Mouse (Mus musculus) stomach, embryonic 15.5 days (tissue): Measurements from ENCODE around the gene Gabpb1. TPM values are rescaled to one million over a fixed set of nuclear protein-coding genes. Genes with fewer than 3 reads are reported as not detected.

Experiments
- ATAC-seq: fragments of 200-750 bp; cut with Nextera tagmentation; 2 replicates; pipeline ENCODE4 v1.8.0; 2017; ENCODE audit warnings: low read depth, moderate number of reproducible peaks, moderate TSS enrichment; ENCODE audit not compliant: insufficient read depth, low FRiP score
- H3K27ac ChIP-seq: fragments of 300-500 bp; sonication (generic); 2 replicates; pipeline ENCODE4 v1.5.1; 2015; ENCODE audit warnings: mild to moderate bottlenecking, inconsistent platforms
- H3K27me3 ChIP-seq: fragments of 300-500 bp; sonication (generic); replicated peaks from 2 replicates; pipeline ENCODE4 v1.6.1; 2015; ENCODE audit warnings: inconsistent platforms
- H3K36me3 ChIP-seq: fragments of 300-500 bp; sonication (generic); 2 replicates; pipeline ENCODE4 v1.6.1; 2015; ENCODE audit warnings: inconsistent platforms
- H3K4me1 ChIP-seq: fragments of 300-500 bp; sonication (generic); 2 replicates; pipeline ENCODE4 v1.6.1; 2015; ENCODE audit warnings: inconsistent platforms
- H3K4me2 ChIP-seq: fragments of 300-500 bp; sonication (generic); 2 replicates; pipeline ENCODE4 v1.6.1; 2015; ENCODE audit warnings: mild to moderate bottlenecking, inconsistent platforms
- H3K4me3 ChIP-seq: fragments of 300-500 bp; sonication (generic); replicated peaks from 2 replicates; pipeline ENCODE4 v1.5.1; 2015; ENCODE audit warnings: inconsistent platforms
- H3K9ac ChIP-seq: fragments of 300-500 bp; sonication (generic); 2 replicates; pipeline ENCODE4 v1.6.1; 2015; ENCODE audit warnings: inconsistent platforms
- H3K9me3 ChIP-seq: fragments of 300-500 bp; sonication (generic); 2 replicates; pipeline ENCODE4 v1.6.1; 2016; ENCODE audit warnings: inconsistent platforms
- WGBS: fragments of 180-500 bp; shearing (Covaris S2); methylation state at CpG from one replicate; pipeline ENCODE4 v1.1.7; 2015; 5-methylcytosine and 5-hydroxymethylcytosine counted together
- polyA plus RNA-seq: library from polyadenylated mRNA; unstranded; fragments of >200 nt; fragmentation: Nextera tagmentation; extraction: Ambion mirVana; gene quantifications from 2 replicates; pipeline ENCODE4 v1.2.1, GENCODE M21; 2015

Gabpb1 gene
- polyA plus RNA-seq, 1 experiment from 2014 or later, result 41.1 TPM

DNA sequence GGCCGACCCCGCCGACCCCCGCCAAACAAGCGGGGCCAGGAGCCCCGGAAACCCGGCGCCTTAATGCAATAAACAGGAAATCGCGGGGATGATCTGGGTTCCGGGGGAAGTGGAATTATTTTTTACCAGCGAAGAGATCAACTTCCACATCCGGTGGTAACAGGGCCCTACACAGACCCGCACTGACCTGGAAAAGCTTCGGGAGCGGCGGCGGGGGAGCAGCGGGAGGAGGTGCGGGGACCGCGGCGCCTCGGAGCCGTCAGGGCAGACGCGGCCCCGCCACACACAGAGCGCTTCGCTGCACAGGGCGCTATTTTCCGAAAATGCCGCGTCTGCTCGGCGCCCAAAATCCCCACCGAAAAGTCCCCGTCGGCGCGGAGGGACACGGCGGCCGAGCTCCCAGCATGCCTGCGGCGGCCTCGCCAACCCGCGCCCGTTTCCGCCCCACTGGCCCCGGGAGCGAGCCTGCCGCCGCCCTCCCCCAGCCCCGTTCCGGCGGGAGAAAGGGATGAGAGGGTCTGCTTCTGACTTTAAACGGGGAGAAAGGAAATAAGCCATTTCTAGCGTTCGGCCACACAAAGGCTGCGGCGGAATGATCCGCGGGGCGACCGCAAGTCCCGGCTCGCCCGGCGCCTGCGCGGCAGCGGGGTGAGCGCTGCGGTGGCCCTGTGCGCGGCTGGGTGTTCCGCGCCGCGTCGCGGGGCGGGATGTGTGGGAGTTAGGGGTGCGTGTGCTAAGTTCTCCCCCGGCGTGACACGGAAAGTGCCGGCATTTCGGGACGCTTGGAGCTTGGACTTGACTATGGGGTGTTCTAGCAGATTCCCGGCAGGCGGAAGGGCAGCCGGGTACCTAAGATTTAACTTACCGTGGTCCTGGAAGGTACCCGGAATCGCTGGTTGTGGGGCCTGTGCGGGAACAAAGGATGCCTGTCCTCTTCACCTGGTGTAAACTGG lies 692 bp downstream of the Gabpb1 start:
- peak; percentile 90 for ATAC-seq
- WGBS, result under 1% methylated on average over 99 of the region's 99 CpGs

DNA sequence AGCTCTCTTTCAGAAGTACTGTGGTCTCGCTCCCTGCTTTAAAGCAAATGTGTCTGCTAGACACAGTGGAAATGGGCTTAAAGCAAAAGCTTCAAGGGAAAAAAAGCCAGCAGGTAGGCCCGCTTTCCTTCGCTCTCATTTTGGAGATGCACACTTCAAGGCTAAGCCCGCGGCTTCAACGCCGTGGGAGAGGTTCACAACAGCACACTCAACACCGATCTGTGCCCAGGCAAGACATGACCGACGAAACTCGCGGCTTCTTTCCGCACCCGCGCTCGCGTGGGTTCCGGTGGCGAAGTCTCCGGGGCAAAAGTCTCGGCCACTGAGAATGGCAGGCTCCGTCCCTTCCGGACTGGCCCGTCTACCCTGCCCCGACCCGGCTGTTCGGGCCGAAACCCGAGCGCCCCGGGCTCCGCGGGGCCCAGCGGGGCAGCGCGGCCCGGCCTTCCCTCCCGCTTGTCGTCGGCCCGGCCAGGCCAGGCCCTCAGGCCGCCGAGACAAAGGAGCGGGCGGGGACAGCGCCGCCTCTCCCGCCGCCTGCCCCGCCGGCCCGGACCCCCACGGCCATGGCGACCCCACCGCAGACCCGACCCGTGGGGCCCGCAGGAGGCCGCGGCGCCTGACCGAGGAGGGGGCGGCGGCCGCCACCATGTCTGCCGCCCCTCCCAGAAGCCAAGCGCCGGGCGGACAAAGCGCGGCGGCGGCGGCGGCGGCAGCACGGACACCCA lies 1.5 kb downstream of the Gabpb1 start:
- H3K27ac ChIP-seq, result peak overlapping the region; percentile 100
- no peaks in the 10 kb centered on the region for H3K36me3 ChIP-seq
- peaks cover 9% of the 10 kb centered on the region; the same call in 1 of the 2 replicates for H3K4me1 ChIP-seq
- peak overlapping the region; percentile 61 for H3K4me2 ChIP-seq
- H3K9ac ChIP-seq, result peak overlapping the region; percentile 95
- H3K4me3 ChIP-seq, result peak overlapping the region; percentile 93
- under 1% methylated on average over 64 of the region's 77 CpGs for WGBS
- no peaks in the 10 kb centered on the region for H3K27me3 ChIP-seq
- H3K9me3 ChIP-seq, result no peaks in the 10 kb centered on the region
- ATAC-seq, result peak; percentile 56

More for the DNA sequence above, 692 bp downstream of the Gabpb1 start:
- no peaks in the 10 kb centered on the region for H3K9me3 ChIP-seq
- H3K27me3 ChIP-seq, result no peaks in the 10 kb centered on the region
- peak overlapping the region; percentile 100 for H3K27ac ChIP-seq
- peak overlapping the region; percentile 93 for H3K4me3 ChIP-seq
- no peaks in the 10 kb centered on the region for H3K36me3 ChIP-seq
- H3K9ac ChIP-seq, result peak overlapping the region; percentile 95
- peak overlapping the region; percentile 61 for H3K4me2 ChIP-seq
- peaks cover 9% of the 10 kb centered on the region; the same call in 1 of the 2 replicates for H3K4me1 ChIP-seq

DNA sequence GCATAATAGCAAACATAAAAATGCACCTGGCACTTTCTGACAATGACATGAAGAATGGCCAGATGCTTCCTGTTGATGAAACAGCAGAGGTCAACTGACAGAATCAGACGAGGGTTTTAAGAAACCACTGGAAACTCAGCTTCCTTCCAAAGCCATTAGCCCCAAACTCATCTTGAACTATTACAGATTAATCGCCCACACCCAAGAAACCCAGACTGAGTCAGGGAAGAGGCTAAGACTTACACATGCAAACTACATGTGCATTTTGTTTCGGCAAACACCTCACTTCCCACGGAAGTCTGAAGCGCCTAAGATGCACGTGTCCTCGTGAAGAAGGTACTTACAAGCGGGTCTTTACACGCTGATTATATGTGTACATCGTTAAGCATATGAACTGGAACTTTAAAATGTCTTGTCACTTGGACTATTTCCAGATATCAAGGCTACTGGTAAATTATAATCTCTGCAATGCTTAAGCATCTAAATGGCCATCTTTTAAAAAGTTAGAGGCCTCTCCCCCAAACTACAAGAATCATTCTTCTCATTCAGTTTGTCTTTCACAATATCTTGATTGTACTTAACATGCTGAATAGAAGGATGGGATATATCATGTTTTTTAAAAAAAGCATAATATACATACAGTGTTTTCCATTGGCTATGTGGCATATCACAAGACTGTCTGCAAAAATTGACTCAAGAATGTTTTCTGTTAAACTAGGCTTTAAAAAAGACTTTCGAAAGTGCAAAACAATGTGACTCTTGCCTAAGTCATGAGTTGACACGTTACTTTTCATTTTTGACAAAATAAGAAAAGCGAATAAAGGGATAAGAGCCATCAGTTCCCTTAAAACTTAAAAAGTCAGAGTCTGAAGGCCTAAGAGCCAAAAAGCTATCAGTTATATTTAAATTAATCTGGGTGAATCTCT lies 2.6 kb downstream of the Gabpb1 start:
- Histone ChIP-seq H3K4me3 (peak overlapping the region; percentile 93), H3K9me3 (no peaks in the 10 kb centered on the region), H3K9ac (peak overlapping the region; percentile 95; the same call in 1 of the 2 replicates), H3K4me1 (peaks cover 9% of the 10 kb centered on the region; the same call in 1 of the 2 replicates), H3K4me2 (peak overlapping the region; percentile 61), H3K27ac (no peak overlapping the region), H3K36me3 (no peaks in the 10 kb centered on the region), H3K27me3 (no peaks in the 10 kb centered on the region)
- ATAC-seq, result no peak
- 57% methylated on average over 13 of the region's 13 CpGs for WGBS

DNA sequence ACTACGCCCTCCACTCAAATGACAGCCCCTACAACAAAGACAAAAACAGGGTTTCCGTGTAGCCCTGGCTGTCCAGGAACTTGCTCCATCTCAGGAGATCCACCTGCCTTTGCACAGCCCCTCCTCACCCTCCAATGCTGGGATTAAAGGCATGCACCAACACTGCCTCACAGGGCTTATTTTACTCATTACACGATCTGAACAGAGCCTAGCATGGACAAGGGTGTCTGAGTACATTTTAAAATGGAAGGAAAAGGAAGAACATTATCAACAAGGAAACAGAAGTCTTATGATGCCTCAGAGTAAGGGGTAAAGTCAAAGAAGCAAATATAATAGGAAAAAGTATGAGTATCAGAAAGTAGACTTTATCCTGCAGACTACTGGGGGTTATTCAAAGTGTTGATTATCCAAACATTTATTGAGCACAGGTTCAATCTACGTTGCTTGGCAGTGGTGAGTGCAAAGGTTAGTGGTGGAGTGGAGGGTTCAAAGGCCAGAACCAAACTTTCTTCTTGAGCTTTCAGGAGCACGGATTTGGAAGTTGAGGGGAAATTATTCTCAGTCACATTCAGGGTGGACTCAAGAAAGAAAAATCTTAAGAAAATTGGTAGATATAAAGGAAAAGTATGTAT lies 7.4 kb downstream of the Gabpb1 start:
- WGBS, result 81% methylated on average over 5 of the region's 5 CpGs
- Histone ChIP-seq H3K9ac (no peak overlapping the region), H3K4me3 (no peak overlapping the region), H3K27me3 (no peaks in the 10 kb centered on the region), H3K27ac (no peak overlapping the region), H3K9me3 (no peaks in the 10 kb centered on the region), H3K4me2 (no peak overlapping the region), H3K36me3 (no peaks in the 10 kb centered on the region), H3K4me1 (peaks cover 9% of the 10 kb centered on the region; the same call in 1 of the 2 replicates)
- ATAC-seq, result no peak

DNA sequence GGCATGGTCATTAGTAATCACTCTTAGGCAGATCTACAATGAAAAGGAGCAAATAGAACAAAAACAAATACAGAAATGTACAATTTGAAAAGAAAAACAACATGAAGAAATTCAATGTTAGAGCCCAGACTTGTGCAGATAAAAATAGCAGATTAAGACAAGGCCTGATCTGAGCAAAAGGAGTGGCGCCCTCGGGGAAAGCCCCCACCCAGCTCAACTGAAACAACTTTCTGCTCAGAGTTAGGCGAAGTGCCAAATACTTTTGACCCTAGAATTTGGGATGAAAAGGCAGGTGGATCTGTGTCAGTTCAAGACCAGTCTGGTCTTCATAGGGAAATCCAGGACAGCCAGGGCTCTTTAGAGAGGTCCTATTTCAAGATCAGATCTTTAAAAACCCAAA lies 10.2 kb downstream of the Gabpb1 start:
- no peaks in the 10 kb centered on the region for H3K27me3 ChIP-seq
- H3K4me3 ChIP-seq, result no peak overlapping the region
- no peak for ATAC-seq
- H3K27ac ChIP-seq, result no peak overlapping the region
- 78% methylated on average over 3 of the region's 3 CpGs for WGBS
- H3K9ac ChIP-seq, result no peak overlapping the region
- no peaks in the 10 kb centered on the region for H3K4me1 ChIP-seq
- H3K9me3 ChIP-seq, result no peaks in the 10 kb centered on the region
- H3K4me2 ChIP-seq, result no peak overlapping the region
- no peaks in the 10 kb centered on the region for H3K36me3 ChIP-seq

DNA sequence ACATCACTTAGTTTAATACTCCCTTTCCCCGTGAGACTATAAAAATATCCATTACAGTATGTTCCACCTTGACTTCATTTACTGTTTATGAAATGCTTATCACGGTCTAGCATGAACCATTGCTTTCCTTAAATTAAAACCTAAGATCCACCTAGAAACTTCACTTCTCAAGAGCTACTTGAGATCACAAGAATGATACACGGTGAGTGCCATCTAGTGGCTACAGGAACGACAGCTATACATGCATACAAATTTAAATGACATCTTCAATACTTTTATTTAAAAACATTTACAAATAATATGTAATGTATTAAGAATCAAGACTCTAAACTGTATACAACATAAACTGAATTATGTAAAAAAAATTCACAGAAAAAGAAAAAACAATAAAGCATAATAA lies 12.7 kb downstream of the Gabpb1 start:
- Histone ChIP-seq H3K9ac (no peak overlapping the region), H3K4me1 (no peaks in the 10 kb centered on the region), H3K4me3 (no peak overlapping the region), H3K27me3 (no peaks in the 10 kb centered on the region), H3K36me3 (no peaks in the 10 kb centered on the region), H3K9me3 (no peaks in the 10 kb centered on the region), H3K27ac (no peak overlapping the region), H3K4me2 (no peak overlapping the region)
- no peak for ATAC-seq
- WGBS, result 54% methylated on average over 4 of the region's 4 CpGs

DNA sequence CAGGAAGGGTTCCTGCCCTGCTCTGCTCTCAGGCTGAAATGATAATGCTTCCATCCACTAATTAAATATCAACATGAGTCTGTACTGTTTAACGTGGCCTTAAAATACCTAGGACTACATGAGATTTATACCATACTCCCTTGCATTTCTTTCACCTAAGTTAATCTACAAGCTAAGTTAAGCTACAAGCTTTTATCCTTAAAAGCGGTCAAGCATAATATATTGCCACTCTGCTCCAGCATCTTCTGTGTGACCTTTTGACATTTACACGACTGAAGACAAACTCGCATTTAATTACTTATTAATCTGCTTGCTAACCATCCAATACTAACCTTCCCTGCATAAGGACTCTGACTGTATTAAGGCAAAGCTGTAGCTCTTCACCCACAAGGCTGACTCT lies 23.2 kb downstream of the Gabpb1 start:
- Histone ChIP-seq H3K27me3 (no peaks in the 10 kb centered on the region), H3K9me3 (no peaks in the 10 kb centered on the region), H3K4me1 (no peaks in the 10 kb centered on the region), H3K36me3 (peaks cover 17% of the 10 kb centered on the region; the same call in 1 of the 2 replicates), H3K27ac (no peak overlapping the region), H3K4me2 (no peak overlapping the region), H3K4me3 (no peak overlapping the region), H3K9ac (no peak overlapping the region)
- WGBS, result 74% methylated on average over 4 of the region's 4 CpGs
- ATAC-seq, result no peak

DNA sequence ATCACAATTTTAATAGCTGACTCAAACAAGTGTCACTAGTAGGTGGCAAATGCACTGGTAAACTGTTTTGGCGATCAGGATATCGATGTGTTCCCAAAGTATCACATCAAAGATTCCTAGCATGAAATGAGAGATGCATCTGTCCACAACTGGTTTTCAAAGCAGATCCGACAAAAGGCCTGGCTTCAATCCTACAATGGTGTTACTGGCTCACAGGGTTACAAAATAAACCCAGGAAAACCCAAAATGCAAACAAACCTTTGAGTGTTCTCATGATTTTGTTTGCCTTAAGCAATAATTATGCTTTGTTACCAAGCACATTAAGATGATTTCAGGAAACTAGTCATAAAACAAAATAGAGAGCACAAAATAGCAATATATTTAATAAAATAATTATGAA lies 28.4 kb downstream of the Gabpb1 start:
- WGBS, result 88% methylated on average over 3 of the region's 3 CpGs
- Histone ChIP-seq H3K4me1 (no peaks in the 10 kb centered on the region), H3K4me2 (no peak overlapping the region), H3K27me3 (no peaks in the 10 kb centered on the region), H3K27ac (no peak overlapping the region), H3K9me3 (no peaks in the 10 kb centered on the region), H3K4me3 (no peak overlapping the region), H3K36me3 (peaks cover 24% of the 10 kb centered on the region), H3K9ac (no peak overlapping the region)
- ATAC-seq, result no peak

DNA sequence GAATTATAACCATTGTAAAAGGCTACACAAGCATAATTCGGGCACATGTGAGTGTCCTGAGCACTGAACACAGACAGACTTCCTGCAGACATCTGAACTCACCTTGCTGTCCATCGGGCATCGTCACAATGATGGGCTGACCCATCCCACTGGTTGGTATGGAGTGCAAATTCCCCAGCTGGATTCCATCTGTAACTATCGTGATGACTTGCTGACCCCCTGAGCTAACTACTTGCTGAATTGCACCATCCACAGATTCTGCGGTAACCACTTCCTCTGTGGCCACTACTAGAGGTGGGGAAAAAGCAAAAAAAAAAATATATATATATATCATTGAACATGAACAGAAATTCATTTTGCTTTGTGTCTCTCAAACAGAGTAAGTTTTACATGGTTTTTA lies 29.7 kb downstream of the Gabpb1 start:
- WGBS, result 91% methylated on average over 5 of the region's 5 CpGs
- Histone ChIP-seq H3K27ac (no peak overlapping the region), H3K36me3 (peaks cover 25% of the 10 kb centered on the region), H3K9ac (no peak overlapping the region), H3K27me3 (no peaks in the 10 kb centered on the region), H3K4me2 (no peak overlapping the region), H3K4me3 (no peak overlapping the region), H3K9me3 (no peaks in the 10 kb centered on the region), H3K4me1 (no peaks in the 10 kb centered on the region)
- no peak for ATAC-seq

DNA sequence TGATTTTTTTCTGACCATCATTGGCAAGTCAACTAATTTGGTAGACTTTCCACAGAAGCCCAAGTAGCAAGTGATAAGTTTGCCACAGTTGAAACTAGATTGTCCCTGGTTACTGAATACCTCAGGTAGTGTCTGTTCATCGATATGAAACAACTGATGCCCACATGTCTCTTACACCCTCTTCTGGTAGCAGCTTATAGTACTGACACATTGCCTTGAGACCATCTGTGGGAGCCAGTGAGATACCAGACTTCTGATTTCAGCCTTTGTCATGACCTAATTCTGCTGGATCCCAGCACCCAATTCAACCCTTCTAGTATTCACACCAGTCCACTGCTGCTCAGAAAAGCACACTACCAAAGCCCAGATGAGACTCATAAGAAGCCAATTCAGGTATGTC lies 31.4 kb downstream of the Gabpb1 start:
- ATAC-seq, result no peak
- Histone ChIP-seq H3K27ac (no peak overlapping the region), H3K27me3 (no peaks in the 10 kb centered on the region), H3K4me1 (no peaks in the 10 kb centered on the region), H3K9ac (no peak overlapping the region), H3K4me3 (no peak overlapping the region), H3K4me2 (no peak overlapping the region), H3K9me3 (no peaks in the 10 kb centered on the region), H3K36me3 (peaks cover 34% of the 10 kb centered on the region)
- 93% methylated on average over 1 of the region's 1 CpGs for WGBS

DNA sequence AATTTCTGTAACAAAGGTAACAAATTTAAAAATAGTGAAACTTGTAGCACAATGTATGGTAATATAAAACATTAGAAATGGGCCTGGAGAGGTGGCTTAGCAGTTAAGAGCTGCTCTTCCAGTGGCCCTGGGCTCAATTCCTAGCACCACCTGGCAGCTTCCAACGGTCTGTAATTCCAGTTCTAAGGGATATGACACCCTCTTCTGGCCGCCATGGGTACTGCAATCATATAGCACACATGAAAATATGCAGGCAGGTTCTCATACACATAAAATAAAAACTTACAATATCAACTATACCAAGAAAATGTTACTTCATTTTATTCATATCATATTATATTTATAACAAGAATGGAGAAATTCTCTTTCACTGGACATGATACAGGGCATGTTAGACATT lies 35.8 kb downstream of the Gabpb1 start:
- Histone ChIP-seq H3K4me1 (no peaks in the 10 kb centered on the region), H3K27me3 (no peaks in the 10 kb centered on the region), H3K4me3 (no peak overlapping the region), H3K4me2 (no peak overlapping the region), H3K9ac (no peak overlapping the region), H3K9me3 (no peaks in the 10 kb centered on the region), H3K27ac (no peak overlapping the region), H3K36me3 (peaks cover 27% of the 10 kb centered on the region)
- WGBS, result 94% methylated on average over 2 of the region's 2 CpGs
- ATAC-seq, result no peak
